Mouse (Mus musculus) embryonic fibroblast, embryonic 13.5 days (primary cell): ENCODE results near the gene Ssh1.

Experiments used
- CTCF ChIP-seq: IDR thresholded peaks from 2 replicates; pipeline ENCODE4 v1.5.1; 2011; ENCODE audit warnings: mild to moderate bottlenecking, control low read depth, low read length, moderate library complexity, borderline replicate concordance; ENCODE audit not compliant: insufficient read depth
- POLR2A ChIP-seq: IDR thresholded peaks from 2 replicates; pipeline ENCODE4 v1.6.1; 2011; ENCODE audit warnings: low read depth, mild to moderate bottlenecking, control low read depth, low read length, moderate library complexity

DNA sequence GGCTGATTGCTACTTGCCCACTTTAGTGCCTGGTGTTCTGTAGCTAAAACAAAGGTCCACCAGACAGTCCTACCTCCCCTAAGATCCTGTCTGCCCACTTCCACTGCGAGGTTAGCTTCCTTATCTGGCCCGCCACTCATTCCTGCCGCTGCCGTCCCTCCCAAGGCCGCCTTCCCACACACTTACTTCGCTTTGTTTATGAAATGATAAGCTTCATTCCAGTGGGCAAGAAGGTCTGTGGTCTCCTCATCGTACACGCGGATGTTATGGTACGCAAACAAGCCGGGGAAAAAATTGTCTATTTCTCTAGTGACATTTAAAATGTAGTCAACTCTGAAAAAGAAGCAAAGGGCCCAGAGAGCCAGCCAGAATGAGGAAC, 42.0 kb downstream of the Ssh1 start:
- TF ChIP-seq CTCF, result no peak
- TF ChIP-seq POLR2A, result no peak
